Mouse (Mus musculus) cerebral cortex, adult 2 months (tissue): ENCODE measurements around the gene Styx.

ENCODE experiments used
- WGBS: fragments of 180-500 bp; shearing (Covaris S2); methylation state at CpG from one replicate; pipeline ENCODE4 v1.1.7; 2018; 5-methylcytosine and 5-hydroxymethylcytosine counted together

Styx gene

DNA sequence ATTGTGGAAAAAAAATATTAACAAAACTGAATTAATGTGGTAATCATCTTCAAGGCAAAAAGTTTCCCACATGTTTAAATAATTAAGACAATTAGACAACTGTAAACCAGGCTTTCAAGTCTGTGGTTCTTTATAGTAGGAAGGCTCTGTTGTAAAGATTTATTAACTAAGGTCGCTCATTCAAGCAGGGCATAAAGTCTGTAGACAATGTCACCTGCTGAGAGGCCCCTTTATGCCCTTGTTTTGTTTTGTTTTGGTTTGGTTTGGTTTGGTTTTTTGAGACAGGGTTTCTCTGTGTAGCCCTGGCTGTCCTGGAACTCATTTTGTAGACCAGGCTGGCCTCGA, 88.0 kb downstream of the Styx start:
- WGBS = 93% methylated on average over 2 of the region's 2 CpGs

DNA sequence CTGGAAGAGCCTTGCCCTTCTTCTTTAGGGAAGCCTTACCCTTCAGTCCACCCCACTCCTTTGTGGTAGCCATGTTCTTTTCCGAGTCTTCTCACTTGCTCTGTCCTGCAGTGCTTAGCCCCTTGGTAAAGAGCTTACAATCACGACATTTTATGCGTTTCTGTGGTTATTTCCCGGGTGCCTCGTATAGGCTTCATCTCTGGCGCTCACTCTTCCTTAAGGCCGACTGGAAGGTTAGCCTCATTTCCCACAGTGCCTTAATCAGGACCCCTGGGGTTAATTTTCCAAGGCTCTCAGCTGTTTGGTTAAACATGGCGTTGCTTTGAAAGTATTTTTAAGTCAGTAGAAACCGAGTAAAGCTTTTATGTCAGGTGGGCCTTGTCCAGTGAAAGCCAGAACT, 88.5 kb downstream of the Styx start:
- WGBS = 87% methylated on average over 9 of the region's 9 CpGs

DNA sequence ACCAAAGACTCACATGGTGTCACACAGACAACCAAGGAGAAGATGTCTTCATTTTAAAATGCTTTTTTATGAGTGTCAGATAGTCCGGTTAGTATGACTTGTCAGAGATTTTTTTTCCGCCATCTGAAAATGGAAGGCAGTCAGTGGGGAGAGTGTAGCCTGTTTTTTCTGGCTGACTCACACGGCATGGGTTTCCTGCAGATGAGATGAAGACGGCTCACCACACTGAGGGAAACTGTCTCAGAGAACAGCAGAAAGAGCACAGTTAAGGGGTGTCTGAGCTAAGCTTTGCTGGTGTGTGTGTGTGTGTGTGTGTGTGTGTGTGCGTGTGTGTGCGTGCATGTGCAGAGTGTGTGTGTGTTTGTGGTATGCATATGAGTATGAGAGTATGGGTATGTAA, 90.4 kb downstream of the Styx start:
- 62% methylated on average over 6 of the region's 6 CpGs for WGBS

DNA sequence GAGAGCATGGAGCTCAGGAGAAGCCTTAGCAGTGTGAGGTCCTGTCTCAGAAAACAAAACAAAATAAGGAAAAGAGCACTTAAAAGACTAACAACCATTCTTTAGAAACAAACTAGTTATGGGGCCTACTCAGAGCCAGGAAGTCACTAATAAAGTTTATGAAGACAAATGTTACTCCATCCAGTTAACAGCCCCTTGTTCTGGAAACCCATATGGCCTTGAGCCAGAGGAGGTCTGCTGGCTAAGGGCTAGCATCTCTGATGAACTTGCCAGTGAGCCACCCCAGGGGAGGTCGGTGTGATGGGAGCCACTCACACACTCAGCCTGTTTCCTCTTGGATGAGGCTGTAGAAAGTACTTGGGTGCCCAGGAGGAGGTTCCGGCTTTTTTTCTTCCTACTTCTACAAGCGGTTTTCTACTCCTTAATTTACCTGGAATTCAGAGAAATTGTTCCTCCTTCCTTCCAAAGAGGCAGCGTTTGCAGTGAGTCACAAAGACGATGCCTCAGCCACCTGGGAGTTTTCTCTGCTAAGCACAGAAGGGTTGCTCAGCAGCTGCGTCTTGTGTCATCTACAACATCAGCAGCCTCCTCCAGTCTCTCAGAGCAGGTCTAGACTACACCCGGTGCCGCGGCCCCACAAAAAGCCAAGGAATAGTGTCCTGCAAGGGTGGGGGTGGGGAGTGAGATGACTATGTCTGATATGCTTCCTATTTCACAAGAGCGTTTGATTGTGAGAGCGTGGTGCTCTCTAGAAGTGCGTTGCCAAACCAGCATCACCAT, 92.1 kb downstream of the Styx start:
- 62% methylated on average over 12 of the region's 12 CpGs for whole genome bisulfite sequencing

DNA sequence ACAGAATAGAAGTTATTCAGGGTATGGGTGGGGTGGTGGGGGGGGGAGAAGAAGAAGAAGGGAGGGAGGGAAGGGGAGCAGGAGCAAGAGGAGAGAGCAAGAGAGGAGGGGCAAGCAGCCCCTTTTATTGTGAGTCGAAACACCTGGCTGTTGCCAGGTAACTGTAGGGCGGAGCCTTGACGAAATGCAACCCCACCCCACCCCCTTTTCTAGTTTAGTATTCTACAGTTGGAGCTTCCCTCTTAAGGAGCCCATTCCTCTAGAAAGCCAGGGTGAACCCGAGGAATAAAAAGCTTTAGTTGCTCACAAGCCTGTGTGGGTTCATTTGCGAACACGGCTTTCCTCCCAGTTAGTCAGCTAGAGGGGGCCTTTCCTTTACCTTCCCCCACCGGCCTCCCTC, 94.0 kb downstream of the Styx start:
- WGBS = 66% methylated on average over 7 of the region's 7 CpGs

DNA sequence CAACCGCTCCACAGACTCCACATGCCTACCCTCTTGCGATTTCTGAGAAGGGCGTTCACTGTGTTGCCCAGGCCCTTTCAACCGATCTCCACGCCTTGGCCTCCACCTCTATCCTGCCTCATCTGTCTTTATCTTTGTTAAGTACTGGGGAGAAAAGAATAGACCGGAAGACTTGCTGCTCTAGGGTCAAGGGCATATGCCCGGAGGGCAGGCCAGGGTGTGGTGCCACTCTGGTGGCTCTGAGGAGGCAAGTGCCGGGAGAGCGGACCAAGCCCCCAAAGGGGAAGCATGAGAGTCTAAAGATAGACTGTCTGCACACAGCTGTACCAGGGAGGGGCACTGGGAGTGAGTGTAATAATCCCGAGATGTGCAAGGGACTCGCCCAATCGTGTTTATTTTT, 94.6 kb downstream of the Styx start:
- WGBS = 69% methylated on average over 12 of the region's 12 CpGs

DNA sequence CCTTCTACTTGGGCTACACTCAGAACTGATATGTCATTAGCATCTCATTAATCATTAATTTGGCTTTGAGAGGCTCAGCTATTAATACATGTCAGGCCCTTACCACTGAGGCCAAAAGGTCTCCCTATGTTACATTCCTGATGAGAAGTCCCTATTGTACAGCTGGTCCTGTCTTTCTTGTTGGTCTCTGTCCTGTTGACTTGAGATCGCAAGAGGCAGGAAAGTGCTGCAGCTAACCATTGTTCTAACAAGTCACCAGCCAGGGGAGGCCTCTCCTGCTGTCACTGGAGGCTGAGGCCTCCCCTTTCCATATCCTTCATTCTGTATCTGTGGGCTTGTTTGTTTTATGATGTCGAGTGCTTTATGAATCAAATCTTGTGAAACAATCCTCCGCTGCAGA, 95.9 kb downstream of the Styx start:
- 85% methylated on average over 3 of the region's 3 CpGs for WGBS

DNA sequence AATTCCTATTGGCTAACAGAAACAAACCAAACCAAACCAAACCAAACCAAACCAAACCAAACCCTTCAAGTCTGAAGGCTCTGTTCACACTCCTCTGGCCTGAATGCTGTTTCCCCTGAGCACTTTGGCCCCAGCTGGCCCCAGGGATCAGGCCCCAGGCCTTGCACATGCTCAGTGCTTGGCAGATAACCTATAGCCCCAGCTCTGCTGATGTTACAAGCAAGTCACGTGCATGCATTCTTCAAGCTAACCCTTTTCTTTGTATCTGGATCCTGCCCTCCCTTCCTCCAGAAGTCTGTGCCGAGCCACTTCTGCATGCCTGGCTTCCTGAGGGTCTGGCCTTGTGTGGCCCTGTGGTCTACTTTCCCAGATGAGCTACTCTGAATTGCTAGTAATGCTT, 100.2 kb downstream of the Styx start:
- 77% methylated on average over 2 of the region's 2 CpGs for WGBS

DNA sequence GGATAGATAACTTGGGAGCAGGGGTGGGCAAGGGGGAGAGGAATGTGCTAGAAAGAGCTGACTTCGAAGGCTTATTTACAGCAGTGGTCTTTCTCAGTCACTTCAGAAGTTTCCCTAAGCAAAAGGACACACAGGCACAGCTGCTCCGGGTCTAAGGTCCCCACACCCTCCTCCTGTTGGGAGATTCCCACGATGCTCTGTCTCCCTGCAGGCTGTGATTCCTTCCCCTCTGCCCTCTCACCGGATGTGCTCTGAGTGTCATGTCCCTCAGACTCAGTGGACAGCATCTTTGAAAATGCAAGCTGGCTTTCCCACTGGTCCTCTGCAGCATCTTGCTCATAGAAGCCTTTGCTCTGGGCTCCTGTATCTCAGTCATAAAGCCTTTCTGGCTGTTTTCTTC, 101.3 kb downstream of the Styx start:
- WGBS = 60% methylated on average over 4 of the region's 4 CpGs

DNA sequence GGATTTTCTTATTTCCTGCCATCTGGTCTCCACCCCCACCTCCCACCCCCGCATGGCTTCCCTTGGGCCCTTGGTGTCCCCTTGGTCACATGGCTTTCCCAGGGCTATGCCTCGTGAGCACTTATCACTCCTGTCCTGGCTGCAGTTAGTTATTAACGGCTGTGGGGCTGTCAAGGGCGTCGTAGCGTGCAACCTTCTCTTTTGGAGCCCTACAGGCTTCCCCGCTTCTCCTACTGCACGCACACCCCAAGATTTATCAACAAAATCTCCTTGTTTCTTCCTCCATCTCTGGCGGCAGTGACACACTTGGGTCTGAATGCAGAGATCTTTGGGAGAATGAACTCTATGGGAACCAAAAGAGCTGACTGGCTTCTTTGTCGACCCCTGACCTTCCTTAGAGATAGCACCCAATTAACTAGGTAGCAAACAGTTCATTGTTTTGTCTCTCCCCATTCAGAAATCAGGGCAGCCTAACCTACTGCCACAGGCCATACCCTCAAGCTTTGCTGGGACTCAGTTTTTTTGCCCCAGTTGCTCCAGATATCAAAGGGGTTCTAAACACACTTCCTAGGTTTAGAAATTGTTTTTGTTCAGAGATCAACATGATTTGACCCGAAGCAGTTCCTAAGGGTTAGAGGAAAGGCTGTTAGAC, 102.1 kb downstream of the Styx start:
- 44% methylated on average over 11 of the region's 11 CpGs for WGBS

DNA sequence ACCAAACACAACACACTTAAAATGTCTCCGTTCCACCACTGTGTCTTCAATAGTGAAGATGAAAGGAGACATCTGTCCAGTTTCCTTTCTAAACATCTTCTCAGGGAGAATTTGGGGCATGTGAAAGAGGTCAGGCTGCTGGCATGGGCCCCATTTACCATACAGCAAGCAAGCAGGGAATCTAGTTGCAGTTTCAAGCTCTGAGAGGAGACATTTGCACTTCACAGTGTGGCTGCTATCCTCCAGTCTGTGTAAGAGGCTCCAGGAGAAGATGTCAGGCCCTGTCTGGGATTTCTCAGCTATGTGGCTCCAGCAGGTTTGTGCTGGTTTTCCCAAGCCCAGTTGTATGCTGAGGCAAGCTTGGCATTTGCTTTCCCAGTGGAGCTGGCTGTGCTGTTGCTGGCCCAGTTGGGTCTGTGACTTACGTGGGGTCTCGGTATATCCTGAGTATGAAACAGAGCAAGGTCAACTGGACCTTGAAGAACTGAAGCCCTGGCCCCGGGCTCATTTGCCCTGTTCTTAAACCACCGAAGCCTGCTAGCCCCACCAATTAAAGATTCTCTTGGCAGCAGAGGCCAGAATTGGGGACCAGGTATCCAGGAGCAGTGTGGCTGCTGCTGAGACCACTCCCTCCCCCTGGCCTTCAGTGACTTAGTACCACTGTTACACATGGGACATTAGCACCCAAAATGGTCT, 102.8 kb downstream of the Styx start:
- 74% methylated on average over 5 of the region's 5 CpGs for WGBS

DNA sequence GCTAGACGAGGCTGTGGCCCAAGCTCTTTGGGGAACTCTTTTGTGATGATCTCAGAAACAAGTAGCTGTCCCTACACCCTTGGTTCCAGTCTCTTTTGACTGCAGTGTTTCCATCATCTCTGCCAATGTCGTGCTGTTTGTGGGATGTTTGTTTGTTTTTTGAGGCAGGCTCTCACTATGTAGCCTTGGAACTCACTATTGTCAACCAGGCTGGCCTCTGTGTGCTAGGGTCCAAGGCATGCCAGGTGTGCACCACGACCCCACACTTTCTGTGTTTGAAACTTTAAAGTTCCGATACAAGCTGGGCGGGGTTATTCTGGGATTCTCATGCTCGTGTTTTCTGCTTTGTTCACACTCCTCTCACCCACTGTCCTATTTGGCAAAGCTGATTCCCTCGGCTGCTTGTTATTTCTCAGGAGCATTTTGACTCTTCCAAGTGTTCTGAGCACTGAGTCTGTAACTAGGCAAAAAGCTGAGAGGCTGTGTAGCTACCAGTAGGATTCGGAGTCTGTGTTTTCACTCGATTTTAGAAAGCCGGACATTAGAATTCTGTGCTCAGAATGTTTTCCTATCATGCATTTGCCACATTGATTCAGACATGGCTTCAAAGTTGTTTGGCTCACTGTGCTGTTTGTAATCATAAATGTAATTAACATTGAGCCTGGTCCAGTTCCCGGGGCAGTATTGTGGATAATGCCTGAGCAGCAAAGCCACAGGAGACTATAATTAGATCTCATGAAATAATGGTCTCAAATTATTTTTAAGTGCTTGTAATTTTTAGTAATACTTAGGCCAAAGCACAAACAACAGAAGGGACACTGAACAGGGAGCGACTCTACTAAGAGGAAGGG, 105.0 kb downstream of the Styx start:
- WGBS = 18% methylated on average over 12 of the region's 12 CpGs

DNA sequence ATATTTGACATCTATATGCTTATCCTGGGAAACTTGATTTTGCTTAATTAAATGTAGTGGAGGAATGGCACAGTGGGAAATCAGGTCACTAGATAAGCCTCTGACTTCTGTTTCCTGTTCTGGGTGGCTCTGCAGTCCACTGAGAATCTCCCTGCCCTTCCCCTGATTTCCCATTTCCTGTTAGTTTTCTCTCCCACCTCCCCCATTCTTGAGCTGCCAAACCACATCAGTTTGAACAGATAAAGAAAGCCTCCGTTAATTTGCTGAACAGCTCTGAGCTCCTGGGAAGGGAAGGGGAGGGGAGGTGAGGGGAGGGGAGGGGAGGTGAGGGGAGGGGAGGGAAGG, 105.6 kb downstream of the Styx start:
- 0% methylated on average over 1 of the region's 1 CpGs for WGBS

DNA sequence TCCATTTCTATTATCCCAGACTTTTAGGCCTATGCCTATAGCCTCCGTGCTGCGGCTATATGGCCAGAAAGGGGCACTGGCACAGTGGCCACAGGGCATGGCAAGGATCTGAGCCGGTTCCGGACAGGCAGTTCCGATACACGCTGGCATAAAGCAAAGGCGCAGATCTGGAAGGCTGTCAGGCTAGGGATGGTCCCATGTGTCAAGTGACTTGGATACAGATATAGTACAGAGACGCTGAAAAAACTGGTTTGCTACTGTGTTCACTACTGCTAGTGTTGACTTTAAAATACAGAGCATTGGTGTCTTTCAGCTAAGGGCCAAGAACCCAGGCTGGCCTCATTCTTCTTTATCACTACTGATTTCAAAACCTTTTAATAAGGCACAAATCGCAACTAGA, 106.1 kb downstream of the Styx start:
- 67% methylated on average over 9 of the region's 9 CpGs for WGBS

DNA sequence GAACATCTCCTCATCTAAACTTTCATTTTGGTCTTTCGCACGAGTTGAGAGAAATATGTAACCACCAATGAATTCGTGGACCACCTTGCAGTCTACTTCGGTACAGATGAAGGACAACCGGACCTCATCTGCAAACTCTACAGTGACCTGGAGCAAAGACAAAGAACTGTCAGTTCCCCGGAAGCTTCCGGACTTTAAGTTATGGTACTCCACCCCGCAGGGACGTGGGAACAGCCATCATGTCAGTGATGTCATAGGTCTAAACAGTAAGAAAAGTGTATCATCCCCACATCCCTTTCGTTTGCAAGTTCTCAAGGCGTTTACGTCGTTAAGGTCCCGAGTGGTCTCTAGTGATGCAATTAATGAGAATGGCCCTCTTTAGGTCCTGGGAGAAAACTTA, 109.0 kb downstream of the Styx start:
- WGBS = 93% methylated on average over 14 of the region's 14 CpGs

DNA sequence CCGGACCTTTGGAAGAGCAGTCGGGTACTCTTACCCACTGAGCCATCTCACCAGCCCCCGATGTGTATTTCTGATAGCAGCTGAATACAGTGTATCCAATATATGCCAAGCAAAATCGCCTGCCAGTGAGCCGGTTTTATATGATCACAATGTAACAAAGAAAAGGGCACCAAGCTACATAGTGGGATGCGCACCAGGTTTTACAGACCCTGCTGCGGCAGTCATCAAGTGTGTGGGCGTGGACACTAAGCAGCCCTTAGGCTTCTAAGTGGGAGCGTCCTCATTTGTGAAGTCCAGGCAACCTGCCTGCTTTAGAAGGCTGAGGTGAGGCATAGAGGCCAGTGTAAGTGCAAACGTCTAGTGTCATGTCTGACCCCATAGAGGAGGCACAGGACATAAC, 109.6 kb downstream of the Styx start:
- WGBS = 86% methylated on average over 10 of the region's 10 CpGs

DNA sequence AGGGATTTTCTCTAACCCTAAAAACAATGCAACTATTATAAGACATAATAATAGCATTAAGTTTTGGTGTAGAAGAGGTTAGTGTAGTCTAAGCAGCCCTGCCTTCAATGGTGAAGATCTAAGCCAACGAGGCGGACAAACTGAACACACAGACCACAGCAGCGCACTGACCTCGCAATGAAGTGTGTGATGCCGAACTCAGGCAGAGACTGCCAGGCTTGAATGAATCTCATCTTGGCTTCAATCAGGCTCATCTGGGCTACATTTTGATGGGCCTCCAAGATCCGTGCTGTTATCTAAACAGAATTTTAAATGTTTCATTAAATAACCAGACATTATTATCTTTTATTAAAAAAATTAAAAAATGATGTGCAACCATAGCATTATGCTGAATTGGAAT, 111.1 kb downstream of the Styx start:
- WGBS = 77% methylated on average over 6 of the region's 6 CpGs

DNA sequence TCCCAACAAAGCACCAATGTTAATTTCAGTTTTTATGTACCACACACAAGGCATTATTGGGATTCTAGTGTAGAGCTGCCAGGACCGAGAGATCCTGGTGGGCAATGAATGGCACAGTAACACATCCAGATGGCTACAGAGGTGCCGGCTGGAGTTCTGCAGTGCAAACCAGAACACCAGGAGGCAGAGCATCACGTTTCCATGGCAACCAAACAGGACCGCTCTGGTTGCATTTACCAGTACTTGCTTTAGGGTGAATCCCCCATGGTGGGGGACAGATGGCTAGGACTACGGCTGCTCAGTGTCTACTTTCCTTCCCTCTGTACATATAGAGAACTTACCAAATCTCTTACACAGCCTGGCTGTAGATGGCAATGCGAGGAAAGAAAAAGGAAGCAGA, 111.5 kb downstream of the Styx start:
- 41% methylated on average over 6 of the region's 6 CpGs for WGBS

DNA sequence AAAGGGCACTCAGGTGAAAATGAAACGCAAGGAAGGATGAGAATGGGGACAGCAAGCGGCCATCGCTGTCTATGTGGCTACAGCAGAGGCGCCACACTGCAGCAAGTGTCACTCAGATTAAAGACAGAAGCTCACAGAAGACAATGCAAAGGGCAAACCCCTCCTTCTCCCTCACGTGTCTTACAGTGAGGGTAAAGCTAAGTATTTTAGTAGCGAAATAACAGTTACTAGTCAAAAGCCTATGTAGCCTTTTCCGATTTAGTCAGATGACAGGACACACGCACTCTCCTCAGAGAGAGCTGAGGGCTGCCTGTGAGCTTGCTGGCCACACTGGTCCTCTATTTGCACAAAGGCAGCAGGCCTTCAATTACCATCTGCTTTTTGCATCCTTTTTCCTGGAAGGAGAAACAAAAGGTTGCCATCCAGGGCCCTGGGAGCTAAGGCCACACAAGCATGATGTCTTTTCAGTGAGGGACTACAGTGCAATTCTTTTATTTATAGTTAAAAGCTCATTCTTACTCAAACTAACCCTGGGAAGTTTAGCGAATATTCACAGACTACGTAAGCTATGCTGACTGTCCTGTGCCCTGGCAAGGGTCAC, 112.1 kb downstream of the Styx start:
- 67% methylated on average over 10 of the region's 10 CpGs for WGBS

DNA sequence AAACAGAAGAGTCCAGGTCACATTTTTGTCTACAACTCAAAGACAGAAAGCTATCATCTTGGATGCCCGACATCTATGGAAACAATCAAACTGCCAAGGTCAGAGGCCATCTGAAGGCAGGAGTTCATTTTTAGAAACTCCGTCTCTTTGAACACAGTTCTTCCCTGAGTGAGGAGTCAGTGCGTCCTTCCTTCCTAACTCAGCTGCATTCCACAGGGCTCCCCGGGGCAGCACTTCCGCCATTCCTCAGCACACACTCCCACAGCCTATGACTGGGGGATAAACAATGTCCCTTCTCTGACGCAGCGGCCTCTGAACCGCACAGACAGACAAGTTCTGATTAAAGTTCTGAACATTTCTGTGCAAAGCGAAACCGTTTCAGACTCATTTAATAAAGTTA, 112.7 kb downstream of the Styx start:
- WGBS = 50% methylated on average over 10 of the region's 10 CpGs

DNA sequence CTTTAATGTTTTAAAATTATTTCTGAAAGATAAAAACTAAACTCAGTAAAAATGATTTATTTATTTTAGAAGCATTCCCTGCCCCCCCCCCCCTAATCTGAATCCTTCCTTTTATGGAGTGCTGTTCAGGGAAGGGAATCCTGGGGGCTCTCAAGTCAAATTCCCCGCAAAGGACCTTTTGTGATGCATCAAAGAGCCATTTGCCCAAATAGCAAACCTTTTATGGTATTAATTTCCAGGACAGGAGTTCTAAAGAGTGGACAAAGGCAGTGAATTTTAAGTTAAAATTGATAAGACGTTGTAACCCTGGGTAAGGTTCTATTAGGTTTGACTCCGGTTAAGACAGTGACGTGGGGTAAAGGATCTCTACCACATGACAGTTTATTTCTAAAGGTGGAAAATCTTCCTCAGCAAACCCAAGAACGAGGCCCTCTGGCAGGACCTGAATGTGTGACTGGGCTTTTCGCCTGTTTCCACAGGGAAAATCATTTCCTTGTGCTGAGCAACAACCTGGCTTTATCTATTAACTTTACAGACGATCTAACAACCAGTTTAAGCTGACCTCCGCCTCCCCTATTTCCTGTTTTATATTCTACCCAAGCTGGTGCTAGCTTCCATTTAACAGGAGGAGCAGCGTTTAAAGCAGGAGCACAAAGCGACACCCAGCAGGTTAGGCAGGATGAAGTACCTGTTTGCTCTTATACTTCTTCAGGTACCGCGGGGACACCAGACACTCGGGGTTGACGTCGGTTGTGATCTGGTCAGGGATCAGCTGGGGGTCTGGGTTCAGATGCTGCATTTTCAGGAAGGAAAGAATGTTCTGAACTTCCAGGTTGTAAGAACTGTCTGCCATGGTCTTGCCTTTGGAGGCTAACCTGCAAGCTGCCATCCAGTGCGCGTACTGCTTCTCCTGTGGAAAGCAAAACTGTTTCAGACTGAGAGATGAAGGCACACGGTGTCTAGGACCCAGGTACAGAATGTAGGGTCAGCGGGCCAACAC, 113.4 kb downstream of the Styx start:
- WGBS = 73% methylated on average over 19 of the region's 19 CpGs
